Mouse (Mus musculus): ENCODE data around the gene Pzp.
A peak's percentile ranks its signal among the peaks of the same experiment; 100 is the strongest.

Pzp gene

GRCm38 (mm10) chr6:128435474-128435873, 91.0 kb downstream of the Pzp start:
- DNase-seq = peak; percentile 76

Data from cerebellum, adult 11 months (tissue).